Mouse (Mus musculus) kidney, postnatal 25 days (tissue): Measurements from ENCODE around the gene Hao1.

Experiments
- DNase-seq, 2 experiments: peaks; one replicate each; pipeline ENCODE4 v3.0.0; 2021; ENCODE audit warnings: mixed read lengths in 2 of 2

Hao1 gene

DNA sequence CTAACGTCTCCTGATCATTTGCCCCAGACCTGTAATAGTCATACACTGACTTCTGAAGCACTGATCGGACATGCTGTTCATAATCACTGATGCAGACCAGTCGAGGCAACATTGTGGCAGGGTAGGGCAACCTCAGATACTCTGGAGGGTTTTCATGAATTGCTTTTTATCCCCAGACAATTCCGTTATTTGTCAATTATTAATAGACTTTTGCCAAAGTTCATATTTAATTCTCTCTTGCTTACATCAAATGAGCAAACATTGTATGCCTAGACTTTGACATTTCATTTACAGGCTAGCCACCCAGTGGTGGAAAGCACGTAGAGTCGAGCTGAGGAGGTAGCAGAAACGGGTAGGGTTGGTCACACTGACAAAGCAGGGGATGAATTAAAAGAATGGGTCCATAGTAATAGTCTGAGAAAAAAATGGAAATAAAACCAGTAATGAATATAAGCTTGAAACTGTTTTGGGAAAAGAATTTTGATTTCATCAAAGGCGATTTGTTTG is at the start of gene Hao1:
TSS of gene Hao1 (minus strand) at position 148 of the 507 bp plus-strand sequence.
- no peak for DNase-seq

DNA sequence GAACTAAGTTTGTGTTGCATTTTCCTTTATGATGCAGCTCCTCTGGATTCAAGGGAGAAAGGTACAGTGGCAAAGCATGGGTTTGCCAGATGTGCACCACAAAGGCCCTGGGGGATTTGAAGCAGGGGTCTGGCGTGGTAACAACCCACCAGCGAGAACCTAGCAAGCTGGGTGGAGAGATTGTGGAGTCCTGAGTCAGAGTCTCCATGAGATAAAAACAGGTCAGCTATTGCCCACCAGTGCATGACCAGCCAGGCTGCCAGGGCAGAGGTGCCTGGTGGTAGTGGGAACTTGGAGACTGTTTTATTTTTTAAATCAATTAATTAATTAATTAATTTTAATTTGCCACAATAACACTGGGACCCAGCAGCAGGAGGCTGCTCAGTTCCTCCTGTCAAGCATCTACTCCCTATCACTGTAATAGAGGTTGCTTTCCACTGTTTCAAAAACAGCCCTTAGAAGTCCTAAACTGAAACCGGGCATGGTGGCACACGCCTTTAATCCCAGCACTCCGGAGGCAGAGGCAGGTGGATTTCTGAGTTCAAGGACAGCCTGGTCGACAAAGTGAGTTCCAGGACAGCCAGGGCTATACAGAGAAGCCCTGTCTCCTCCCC is 37.0 kb upstream of the Hao1 start:
- DNase-seq = no peak

DNA sequence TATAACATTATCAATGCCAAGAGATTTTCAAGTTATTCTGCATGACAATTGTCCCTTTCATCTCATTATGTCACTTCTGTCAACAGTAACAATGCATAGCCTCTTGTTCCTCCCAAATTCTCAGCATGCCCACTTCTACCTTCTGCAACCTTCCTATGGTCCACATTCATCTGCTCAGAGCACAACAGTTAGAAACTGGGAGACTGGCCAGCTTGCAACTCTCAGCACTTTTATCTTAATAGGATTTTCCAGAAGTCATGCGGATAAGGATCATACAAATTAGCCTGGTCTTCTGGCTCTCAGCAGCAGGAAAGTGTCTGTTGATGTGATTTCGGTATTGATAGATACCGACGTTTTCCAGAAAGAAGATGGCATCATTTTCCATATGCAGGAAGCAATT is 31.1 kb upstream of the Hao1 start:
- no peak for DNase-seq

DNA sequence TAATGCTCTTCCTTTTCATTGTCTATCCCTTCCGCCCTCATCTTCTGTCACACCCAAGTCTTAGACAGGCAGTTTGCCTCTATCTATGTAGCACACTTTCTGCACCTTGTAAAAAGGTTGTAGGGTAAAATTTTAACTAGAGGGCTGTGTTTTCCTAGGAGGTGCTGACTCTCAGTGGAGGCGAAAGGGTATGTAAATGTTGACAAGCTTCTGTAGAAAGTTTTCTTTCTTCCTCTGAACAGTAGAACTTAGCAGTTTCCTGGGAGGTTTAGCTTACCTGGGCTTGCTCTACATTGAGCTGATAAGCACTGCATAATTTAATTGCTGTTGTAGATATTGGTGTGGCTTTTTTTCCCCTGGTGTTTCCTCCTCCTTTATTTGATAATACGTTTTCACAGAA is 5.3 kb upstream of the Hao1 start:
- DNase-seq = no peak

DNA sequence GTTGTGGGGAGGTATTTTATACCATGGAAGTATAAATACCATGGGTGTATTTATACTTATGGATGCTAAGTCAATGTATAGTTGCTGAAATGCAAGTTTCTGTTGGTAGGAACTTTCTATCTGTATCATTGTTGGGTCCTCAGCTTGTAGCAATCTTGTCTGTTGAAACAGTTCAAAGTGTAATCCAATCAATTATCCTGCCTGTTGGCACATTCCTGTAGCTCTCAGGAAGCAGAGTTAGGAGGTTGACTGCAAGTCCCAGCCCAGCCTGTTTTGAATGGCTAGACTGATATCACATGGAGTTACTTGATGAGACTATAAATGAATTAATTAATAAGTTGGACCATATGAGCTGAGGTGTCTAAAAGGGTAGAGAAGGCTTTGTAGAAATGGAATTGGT is 1.8 kb downstream of the Hao1 start:
- DNase-seq = no peak

DNA sequence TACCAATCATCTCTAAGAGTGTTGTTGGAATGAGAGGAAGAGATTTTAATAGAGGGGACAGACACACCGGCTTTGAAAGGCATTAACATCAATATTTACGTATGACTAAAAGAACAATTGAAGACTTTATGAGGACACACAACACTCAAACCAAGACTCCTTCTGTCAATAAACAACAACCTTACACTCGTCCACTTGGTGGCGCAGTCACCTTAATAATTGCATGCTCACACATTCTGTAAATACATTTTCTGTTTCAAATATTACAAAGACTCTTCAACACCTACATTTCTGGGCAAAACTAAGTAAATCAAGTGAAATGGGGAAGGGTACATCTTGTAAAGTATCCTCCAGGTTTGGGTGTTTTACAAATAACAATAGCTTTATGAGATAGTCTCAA is 4.4 kb downstream of the Hao1 start:
- peak; percentile 37 to 82 for DNase-seq

DNA sequence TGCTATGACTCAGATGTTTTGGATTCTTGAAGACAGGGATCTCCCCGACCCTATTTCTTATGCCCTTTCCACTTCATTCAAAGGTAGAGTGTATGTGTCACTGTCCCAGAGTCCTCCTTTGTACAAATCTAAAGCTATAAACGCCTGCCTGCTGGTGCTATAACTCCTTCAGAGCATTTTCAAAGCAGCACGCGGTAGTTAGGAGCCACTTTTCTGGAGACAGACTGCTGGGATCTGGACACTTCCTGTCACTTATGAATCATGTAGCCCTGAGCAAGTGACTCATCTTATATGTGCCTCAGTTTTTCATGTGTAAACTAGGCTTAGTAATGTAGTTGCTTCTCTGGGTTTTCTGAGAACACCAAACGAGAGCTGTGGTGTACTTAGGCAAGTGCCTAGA is 9.1 kb downstream of the Hao1 start:
- no peak for DNase-seq

DNA sequence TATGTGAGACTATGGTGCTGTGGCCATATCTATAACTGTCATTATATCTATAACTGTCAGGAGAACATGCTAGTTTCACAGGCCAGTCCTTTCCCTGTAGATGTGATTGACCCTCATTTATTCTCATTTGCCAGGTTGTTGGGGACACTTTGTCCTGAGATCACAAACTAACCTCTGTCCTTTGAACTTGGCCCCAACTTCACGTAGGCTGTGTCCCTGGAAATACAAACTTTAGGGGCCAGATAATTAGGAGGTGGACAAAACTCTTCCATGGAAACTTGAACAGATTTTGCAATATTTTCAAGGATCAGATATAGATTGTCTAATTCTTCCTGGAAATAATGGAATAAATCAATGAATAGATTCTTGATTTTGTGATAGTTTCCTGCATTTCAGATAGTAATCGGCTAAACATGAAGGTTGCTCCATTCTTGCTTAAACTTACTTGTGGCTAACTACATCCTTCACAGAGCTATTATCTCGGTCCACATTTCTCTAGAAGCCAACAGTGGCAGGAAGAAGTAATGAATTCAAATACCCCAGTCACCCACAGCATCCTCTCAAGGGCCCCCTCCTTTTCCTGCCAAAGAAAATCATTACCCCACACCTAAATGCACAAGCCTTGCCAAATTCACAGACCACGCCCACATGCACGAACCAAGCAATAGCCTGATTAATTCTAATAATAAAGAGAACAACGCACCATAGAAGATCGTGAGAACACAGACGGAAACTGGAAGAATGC is 9.7 kb downstream of the Hao1 start:
- DNase-seq = no peak

DNA sequence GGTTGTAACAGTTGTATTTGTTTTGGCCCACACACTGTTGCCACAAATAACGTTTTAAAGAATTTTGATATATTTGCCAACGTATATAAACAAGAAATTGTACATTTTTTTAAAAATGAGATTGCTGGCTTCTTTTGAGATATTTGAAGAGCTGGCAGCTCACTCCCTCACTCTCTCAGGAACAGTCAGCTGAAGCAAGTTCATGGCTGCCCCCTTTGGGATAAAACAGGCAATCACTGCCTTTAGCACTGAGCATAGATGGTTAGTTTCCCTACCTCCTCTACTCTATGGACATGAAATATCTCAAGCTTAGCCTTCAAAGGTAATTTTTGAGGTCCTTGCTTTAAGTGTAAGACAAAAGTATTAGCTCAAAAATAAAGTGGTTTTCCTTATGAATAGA is 10.7 kb downstream of the Hao1 start:
- DNase-seq = no peak

DNA sequence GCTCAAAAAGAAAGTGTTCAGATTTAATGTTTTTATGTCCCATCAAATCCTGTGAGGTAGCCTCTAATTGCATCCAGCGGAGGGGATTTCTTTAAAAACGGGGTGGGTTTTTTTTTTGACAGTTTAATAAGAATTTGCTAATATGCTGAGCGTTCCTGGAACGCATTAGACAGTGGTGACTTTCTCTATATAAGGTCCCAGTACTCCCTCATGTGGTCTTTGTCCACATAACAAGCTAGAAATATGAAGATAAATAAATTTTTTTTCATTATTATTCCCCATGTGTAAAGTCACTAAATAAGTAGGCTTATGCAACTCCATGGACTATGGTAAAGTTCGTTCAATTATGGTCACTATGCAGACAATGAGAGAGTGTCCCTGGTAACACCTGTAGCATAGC is 13.1 kb downstream of the Hao1 start:
- DNase-seq = no peak

DNA sequence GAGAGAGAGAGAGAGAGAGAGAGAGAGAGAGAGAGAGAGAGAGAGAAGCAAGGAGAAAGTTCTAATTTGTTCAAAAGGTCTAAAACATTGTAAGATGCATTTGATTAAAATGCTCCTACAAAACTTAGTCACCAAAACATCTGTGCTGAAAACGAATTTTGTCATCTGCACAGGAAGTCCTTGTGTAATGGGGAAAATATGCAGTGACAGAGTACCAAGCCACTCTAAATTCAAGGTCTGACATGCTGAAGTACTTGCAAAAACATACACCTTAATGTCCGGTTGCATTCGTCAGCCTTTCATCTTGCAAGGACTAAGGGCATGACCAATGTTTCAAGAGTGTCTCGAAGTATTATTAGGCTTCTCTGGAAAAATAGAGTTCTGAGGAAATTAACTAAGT is 15.7 kb downstream of the Hao1 start:
- no peak for DNase-seq

DNA sequence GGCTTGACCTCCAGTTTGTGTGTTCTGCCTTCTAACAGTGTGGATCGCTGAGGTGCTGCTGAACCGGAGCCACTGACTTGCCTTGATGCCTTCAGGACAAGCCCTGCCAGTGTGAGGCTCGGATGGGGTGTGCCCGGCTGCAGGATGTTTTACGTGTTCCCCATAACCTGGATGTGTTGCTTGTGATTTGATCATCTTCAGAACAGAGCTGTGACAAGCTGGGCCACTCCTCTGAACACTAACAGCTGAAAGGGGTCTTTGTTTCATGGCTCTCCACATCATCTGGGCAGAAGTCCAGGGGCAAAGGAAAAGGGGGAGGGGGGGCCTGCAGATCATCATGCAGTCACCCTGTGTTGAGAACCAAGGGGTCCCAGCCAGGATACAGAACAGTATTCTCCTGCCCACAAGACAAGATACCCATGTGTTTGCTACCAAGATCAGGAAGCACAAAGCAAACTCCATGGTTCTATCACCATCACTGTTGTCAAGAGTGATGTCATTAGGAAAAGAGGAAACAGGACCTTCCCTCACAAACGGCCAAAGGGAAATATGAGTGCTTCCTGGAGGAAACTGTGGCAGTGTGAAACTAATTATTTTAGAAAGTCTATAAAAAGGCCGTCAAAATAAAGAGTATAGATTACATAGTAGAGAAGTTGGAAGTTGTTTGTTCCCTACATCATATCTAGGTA is 25.9 kb downstream of the Hao1 start:
- peak in 1 of 2 experiments; percentile 35 for DNase-seq

DNA sequence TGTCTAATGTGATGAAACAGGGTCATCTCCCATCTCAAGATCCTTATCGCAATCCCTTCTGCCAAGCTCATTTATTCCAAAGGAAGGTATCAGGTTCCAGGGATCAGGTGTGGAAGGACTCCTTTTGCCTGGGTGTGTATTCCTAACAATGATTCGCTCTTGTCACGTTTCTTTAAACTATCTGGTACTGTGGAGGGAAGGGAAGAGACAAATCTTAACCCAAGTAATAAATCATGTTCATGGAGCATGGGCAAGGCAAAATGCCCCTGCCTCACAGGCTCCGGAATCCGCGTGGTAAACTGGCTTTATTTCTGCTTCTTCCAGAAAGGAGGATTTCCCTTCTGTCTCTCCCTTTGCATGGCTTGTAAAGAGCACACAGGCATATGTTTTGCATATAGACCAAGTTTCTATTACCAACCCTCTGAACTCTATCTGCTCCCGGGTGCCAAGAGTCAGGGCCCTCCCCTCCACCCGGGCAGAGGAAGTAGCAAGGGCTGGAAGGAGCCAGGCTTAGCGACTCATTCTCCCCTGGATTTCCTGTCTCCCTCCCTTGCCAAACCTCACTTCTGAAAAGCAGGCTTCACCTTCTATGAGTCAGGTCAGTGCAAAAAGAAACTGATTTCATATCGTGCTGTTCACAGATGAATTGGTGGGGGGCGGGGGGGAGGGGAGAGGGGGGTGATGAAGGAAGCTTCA is 26.6 kb downstream of the Hao1 start:
- peak; percentile 28 to 49 for DNase-seq

DNA sequence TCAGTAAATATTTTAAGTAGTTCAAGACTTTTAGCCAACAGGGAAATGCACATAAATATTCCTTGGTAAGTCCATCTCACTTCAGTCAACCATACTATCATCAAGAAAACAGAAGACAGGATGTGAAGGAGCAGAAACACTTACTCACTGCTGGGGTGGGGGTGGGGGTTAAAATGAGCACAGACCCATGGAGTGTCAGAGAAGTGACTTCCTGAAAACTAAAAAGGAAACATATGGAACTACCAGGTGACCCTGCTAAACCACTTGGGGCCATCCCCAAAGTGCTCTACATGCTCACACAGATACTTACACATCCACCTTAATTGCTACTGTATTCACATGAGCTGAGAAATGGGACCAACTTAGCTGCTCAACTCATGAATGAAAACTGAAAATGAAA is 36.1 kb downstream of the Hao1 start:
- DNase-seq = no peak

DNA sequence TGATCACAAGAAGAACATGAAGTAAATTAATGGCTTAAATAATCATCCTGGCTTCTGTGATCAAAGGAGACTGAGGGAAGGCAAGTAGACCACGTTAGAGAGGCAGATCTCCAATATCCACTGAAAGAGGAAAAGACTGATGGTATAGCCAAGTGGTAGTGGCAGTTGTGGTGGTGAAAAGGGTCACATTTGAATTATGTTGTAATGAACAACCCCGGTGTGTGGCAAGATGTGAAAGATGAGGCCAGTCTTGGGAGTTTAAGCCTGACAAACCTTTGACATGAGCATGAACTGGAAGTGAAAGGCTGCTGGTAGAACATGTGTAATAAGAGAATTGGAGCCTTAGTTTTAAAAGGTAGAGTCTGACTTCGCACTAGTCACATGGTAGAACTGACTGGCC is 54.4 kb downstream of the Hao1 start:
- DNase-seq = no peak

DNA sequence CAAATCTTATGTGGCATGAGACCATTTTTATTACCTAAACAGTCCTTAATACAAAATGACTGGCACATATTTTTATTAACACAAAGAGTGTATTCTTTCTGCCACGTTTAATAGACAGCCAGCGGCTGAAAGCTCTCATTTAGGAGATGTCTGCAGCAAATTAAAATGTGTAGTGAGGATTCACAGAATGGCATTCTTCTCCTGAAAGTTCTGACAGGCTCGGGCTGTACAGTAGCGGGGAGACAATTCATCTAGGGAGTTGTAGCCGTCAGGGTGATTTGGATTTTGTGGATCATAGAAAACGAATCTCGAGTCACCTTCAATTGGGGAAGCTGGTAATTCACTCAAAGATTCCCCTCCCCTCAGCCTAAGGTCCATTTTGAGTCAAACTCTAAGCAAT is 55.7 kb downstream of the Hao1 start:
- DNase-seq = no peak

DNA sequence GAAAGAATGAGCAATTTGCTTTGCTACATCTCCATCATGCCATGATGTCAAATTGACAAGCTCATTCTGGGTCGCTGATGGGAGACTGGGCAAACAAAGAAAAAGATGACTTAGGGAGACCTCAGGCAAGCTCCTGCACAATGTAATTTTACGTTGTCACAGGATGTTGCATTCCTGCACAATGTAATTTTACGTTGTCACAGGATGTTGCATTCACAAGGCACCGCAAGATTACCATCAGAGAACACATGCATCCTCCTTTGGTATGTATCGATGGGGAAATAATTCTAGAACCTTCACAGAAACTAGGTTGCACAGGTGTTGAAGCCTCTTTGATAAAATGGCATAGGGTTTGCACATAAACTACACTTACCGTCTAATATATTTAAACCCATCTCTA is 65.5 kb downstream of the Hao1 start:
- no peak for DNase-seq

DNA sequence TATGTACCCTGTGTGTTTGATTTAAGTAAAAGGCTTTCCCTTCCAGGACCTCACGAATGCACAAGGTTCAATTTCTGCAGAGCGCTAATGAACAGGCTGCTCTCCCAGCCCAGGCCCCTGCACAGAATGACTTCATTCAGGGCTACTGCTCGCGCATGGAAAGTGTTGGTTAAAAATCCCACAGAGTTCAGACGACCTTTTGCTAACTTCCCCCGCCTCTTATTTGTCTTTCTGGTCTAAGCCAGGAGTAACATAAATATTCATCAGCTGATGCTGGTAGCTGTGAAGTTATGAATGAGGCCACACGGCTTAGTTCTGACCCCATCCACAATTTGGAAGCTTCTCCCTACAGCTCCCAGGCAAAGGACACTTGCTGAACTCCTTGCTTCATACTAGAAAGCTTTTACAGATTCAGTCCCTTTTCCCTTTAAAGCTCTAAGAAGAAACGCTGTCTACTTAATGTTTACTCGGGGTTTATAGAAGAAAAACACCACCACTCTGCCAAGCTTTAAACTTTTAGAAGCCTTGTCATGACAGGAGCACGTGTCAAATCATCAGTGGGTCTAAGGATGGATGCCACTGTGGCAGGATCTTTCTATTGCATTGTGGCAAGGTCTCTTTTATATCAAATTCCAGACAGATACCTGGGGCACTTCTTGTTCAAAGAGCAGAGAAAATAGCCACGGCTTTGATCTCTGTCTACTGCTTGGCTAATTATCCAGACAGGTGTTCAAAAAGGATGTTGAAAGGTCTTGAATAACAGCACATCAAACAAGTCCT is 67.9 kb downstream of the Hao1 start:
- DNase-seq = no peak

DNA sequence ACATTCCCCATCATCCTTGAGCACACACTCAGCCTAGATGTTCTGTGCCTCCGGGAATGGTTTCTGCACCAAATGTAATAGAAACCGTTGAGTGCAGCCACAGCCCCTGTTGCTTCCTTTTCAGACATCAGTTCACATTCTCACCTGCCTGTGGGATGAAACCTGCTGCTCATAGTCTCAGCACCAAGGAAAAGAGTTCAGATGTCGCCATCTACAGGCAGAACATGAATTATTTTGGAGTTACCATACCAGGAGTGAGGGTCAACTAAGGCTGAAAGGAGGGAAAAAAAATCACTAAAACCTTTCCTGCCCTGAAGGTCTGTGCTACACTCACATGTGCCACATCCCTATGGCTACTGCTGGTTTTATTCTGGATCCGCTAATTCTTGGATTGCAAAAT is 71.5 kb downstream of the Hao1 start:
- DNase-seq = no peak

DNA sequence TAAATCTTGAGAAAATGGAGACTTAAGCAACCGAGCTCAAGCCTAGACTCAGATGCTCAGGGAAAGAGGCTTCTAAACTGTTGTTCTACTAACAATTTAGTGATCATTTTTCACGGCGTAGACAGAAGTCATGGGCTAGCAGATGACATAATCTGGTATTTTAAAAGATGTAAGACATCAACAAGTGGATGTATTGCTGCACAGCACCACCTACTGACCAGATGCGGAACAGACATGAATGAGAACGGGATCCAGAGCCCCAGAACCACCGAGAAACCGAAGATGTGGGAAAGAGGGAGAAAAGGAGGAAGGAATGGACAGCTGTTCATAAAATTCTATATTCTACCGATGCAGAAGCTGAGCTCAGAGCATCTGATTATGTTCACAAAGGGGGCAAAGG is 72.4 kb downstream of the Hao1 start:
- DNase-seq = peak; percentile 57 to 88

DNA sequence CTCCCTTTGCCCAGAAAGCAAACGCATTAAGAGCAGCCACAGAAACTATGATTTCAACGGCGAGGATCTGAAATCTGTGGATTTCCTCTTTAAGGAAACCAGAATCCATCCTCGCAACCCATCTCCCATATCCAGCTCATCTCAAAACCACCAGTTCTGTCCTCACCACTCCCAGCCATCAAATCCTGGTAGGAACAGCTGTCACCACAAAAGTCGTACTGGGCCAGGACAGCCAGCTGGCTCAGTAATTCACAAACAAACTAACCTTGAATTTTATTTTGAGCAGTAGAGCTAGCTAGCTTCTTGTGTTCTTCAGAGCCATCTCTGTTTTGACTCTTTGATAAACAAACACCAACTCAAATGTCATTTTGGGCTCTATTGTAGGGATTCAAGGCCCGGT is 73.0 kb downstream of the Hao1 start:
- DNase-seq = no peak

DNA sequence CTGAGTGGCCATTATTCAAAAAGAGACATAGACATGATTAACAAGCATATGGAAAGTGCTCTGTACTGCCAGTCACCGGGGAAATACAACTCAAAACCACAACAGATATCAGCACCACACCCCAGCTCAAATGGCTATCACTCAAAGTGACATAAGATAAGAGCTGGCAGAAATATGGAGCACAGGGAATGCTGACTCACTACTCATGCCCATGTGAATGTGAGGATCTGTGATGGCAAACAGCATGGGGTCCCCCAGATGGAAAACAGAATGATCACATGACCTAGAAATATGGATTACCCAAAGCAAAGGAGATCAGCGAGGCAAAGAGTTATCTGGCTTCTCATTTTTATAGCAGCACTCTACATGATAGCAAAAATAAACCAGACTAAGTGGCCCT is 89.0 kb downstream of the Hao1 start:
- no peak for DNase-seq

DNA sequence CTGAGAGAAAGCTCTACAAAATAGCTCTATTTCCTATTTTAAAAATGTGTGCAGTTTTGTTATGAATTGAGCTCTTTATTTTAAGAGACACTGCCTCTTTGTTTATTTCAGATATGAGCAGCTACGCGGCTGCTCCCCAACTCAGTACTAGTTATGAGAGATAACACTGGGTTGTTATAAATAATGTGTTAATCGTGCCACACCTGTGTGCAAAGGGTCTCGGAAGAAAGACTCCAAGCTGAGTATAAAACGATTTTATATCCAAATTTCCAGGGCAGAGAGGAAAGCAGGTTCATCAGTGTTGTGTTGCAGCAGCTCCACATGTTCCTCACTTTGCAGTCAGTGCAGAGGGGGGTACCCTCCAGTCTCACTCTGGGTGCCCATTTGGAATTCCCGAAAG is 91.8 kb downstream of the Hao1 start:
- DNase-seq = no peak
